Mouse (Mus musculus): ENCODE data around the gene Slc6a19.
"Not testable (repeated sequence)": the region's sequence is repeated elsewhere in the genome, so short reads cannot be mapped to it uniquely, and the experiment has no call there.

Slc6a19 gene

DNA sequence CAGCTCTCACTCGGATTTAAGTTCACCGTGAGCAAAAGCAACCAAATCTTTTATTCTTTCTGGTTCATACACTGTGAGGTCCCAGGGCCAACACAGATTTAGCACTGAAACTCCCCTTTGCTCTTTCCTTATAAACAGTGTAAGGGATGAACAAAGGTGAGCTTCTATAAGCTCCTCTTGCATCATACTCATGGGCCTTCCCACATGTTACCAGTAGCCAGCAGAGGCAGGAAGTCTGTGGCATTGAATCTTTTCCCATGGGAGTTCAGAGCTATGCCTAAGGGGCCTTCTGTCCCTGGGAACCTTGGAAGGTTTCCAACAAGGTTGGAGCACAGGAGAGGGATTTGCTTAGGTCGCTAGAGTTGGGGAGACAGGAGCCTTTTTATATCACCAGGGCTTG, 7.6 kb upstream of the Slc6a19 start:
- DNase-seq (ENCODE audit: low spot score): no peak

DNA sequence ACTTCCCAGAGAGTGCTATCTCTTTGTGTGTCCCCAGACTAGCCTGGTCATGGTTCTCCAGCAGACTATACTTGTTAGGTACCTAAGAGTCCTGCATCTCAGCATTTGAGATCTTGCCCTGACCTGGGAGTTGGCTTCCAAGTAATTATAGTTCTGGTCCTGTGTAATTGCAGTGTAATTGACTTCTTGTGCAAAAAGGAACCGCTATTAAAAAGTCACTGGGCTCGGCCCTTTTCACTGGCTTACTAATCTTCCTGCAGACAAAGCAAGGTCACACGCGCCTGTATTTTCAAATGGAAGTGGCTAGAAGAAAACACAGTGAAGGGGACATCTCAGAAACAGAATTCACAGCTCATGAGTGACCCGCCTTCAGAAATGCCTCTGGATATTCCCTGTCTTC, 7.1 kb upstream of the Slc6a19 start:
- no peak for DNase-seq (ENCODE audit: low spot score)

DNA sequence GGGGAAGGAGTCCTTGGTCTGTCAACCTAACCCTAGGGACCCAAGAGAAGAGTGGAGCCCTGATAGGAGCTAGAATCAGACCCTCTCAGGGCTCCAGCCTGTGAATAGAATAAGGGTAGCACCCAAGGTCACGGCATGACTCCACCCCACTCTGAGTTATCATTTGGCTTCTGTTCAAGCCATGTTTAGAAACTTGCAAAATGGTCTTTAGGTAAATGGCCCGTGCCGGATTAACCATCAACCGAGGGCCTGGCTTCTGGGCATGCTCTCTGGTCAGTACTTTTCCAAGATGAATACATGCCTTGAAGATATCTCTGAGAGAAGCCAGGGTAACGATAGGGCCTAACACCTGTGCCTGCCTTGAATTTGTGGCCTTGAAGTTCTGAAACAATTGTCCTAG, 6.6 kb upstream of the Slc6a19 start:
- DNase-seq (ENCODE audit: low spot score): no peak

DNA sequence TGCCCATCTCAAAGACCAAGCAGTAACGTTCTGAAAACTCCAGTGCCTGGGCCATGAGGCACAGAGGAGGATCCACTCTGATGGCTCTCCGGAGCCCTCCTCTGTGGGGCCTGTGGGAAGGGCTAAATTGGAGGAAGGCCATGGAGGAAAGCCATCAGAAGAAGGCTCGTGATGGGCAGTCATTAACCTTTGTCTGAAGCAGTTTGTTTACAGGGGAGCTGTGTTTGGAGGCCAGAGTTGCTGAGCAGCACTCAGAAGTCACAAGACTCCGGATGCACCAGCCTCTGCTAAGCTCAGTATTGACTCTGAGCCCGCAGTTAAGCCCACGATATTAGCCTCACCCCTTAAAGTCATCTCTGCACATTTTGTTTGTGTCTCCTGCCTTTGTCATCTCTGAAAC, 4.8 kb upstream of the Slc6a19 start:
- no peak for DNase-seq (ENCODE audit: low spot score)

DNA sequence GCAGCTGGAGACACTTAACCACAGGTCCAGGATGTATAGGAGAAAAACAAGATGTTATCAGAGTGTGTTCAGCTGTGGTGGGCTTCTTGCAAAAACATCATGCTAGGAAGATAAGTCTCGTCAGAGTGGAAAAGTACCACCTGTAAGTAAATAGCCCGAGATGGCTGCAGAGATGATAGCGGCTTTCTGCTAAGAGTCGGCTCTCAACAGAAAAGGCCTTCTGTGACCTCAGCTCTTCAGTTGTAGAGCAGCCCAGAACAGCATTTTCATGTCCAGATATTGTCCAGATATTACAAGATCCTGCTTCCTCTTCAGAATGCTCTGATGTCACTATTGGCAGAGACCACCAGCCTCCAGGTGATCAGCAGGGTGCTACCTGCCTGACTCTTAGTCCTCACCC, 1.2 kb downstream of the Slc6a19 start:
- DNase-seq (ENCODE audit: low spot score): not testable (repeated sequence)

DNA sequence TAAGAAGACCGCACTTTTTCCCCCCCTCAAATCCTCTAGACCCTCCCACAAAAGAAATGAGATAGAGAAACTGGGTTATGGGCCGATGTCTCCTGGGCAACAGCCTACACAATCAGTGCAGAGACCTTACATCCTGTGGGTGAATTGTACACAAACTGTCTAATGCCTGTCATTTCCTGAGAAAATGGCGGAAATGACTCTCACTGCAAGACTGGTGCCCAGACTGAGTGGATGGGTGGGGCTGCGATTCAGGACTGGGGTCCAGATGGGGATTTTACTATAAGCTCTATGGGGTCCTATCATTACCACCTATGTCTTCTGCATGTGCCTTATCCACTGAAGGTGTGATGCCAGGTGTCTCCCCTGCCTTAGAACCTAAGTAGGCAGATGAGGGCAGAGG, 1.9 kb downstream of the Slc6a19 start:
- no peak for DNase-seq (ENCODE audit: low spot score)

DNA sequence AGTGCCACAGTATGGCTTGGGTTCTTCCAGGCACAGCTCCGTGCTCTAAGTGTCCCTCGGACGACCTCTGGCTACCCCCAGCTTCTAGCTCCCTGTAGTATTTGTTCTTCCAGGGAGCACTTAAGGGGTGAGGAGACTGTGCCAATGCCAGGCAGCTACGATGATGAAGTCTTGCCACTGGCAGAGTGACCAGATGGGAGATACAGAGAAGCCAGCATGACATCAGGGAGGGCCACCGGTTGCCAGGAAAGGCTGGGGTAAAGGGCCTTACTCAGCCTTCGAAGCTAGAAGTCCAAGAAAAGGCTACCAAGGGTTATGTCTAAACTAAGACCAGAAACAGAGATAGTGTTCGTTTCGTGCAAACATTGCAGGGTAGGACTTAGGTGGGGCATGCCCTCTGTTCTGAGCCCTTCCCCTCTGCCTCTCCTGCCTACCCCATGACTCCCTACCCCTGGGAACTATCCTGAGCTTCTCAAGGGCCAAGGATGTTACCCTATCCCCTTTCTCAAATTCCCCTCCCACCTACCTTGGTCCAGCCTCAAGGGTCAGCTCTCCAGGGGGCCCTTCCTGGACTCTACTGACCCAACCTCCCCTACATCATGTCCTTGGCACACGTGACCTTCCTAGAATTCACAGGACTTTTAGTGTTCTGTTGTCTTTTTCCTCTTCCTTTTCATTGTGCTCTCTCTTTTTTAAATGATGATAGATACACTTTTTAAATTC, 3.3 kb downstream of the Slc6a19 start:
- DNase-seq (ENCODE audit: low spot score): no peak

DNA sequence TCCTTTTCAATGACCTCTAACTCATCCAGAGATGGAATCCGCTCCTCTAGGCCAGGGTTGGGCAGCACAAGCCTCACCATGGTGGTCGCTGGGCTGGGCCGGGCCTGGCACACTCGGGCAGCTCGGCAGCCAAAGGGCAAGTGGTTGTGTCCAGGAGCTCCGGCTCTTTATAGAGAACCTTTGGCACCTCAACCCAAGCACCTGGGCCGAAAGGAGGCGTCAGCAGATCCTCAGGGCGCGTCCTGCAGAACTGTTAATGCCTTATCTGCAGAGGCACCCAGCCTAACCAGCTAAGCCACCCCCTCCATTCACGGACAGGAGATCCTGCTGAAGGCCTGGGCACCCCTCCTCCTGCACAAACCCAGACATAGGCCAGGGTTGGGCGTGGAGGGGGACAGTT, 4.1 kb downstream of the Slc6a19 start:
- no peak for DNase-seq (ENCODE audit: low spot score)

DNA sequence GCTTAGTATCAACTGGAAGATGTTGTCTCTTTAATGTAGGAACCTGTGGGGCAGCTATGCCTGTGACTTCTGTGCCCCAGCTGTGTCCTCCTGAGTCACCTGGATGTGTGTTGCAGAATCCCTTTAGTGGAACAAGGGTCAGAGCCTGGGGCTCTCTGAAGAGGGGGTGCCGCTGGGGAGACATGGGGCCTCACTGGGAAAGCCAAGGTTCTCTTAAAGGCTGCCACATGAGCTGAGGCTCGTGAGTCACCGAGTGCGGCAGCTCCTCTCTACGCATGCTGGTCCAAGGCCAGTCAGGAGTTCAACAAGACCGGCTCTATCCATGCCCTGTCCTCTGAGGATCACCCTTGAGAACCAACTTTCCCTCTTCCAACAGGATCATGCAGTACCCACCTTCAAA, 5.0 kb downstream of the Slc6a19 start:
- DNase-seq (ENCODE audit: low spot score): no peak

DNA sequence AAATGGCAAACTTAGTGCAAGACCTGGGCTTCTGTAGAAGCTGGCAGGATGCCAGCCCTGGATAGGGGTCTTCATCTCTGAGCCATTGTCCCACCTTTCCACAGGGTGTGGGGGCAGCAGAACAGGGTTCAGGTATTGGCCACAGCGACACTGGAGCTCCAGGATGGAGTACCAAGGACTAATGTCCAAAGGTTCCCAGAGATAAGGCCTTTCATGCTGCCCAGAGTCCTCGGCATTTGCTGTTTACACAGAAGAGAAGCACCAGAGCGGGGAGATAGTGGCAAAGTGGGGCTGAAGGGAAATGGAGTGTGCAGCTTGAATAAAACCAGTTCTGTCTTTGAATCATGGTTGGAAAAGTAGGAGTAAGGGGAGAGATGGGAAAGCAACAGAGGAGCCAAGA, 8.1 kb downstream of the Slc6a19 start:
- DNase-seq (ENCODE audit: low spot score): no peak

DNA sequence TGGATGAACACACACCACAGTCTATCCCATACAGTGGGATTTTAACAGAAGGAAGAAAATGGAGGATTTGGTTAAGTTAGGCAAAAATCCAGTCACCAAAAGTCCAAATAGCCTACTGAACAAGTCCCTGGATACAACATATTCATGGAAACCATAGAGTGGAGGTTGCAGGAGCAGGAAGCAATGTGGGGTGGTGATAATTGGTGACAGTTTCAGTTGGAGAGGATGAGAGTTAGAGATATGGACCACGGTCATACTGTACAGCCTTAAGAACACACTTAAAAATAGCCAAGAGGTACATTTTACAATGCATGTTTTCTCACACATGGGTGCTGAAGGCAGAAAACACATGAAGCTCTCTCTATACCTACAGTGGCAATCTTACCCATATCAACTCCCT, 9.7 kb downstream of the Slc6a19 start:
- DNase-seq (ENCODE audit: low spot score): no peak

DNA sequence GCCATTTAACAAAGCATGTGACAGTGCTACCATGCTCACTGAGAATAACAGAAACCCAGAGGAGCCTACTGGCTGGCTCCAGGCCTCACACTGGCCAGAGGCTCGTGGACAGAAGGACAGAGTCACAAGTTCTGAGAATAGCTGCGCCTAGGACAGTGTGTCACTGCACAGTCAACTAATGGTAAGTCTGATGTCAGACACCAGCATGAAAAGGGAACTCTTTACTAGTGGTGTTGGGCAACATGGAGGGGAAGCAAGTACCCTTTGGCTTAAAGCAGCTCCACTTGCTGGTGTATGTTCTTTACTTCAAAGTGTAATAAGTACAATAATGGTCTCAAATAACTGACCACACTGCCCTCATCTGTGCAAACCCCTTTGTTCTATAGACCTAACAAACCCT, 11.3 kb downstream of the Slc6a19 start:
- no peak for DNase-seq (ENCODE audit: low spot score)

DNA sequence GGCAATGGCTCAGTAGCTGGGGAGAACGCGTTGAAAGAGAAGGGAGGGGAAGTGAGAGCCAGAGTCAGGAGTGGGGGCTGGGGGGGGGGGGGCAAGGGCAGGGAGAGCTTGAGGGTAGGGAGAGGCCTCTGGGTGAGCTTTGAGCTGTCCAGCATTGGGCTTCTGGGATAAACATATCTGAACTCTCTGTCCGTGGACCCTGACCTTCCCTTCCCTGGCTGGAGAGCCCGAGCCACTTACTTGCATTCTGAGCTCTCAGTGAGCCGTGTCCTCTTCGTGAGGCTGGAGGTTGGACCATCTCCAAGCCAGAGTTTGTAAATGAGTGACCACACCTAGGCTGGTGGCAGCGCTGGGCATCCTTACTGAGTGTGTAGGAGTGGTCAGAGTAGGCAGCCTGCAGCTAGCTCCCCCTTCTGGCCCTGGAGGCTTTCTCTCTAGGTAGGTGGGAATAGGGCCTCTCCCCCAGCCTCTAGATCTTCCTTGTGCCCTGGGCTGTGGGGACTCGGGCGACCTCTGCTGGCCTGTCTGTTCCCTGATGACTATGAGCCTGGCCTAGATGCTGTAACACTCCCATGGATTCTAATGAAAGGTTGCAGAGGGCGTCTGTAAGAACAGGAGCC, 12.3 kb downstream of the Slc6a19 start:
- DNase-seq (ENCODE audit: low spot score): peak; percentile 84

DNA sequence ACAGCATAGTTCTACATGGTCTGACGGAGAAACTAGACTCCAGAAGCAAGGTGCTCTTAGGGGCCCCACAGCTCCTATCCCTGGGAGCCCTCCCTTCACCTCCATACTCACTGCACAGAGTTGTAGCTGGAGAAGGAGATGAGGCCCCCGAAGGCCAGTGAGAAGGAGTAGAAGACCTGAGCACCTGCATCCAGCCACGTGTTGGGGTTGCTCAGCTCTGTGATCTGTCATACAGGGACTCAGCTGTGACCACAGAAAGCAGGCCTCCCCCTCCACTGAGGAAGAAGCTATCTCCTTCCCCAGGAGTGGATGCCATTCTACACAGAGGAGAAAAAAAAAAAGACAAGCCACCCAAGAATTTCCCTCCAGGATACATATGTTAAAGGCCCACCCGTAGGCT, 15.7 kb downstream of the Slc6a19 start:
- no peak for DNase-seq (ENCODE audit: low spot score)

DNA sequence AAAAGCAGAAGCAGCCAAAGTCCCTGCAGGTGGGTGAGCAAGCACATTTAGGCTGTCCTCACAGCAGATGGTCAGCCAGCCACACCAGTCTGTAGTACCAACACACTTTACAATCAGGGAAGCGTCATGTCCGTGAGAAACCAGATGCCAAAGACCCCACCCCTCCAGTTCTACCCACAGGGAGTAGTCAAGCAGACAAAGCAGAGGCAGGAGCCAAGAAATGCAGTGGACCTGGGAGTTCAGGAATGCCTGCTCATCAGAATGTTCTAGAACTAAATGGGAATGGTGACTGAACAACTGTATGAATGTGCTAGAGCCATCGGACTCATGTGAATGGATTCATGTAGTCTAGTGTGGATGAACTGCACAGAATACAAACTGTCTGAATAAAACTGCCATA, 17.1 kb downstream of the Slc6a19 start:
- DNase-seq (ENCODE audit: low spot score): no peak

DNA sequence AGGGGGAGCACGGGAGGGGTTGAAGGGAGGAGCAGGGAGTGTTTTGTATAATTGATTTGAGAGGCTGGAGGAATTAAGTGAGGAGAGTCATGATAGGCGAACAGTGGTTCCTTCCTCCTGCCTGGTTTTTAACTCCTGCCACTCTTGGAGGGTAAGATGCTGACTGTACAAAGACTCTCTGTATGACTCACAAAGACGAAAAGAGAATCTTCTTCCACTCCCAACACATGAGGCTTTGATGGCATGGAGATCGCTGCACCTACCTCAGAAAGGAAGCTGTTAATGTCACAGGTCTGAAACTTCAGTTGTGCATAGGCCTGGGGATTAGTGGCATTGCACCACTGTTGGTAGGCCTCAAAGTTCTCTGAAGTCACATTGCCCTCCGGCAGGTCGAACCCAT, 19.2 kb downstream of the Slc6a19 start:
- no peak for DNase-seq (ENCODE audit: low spot score)

DNA sequence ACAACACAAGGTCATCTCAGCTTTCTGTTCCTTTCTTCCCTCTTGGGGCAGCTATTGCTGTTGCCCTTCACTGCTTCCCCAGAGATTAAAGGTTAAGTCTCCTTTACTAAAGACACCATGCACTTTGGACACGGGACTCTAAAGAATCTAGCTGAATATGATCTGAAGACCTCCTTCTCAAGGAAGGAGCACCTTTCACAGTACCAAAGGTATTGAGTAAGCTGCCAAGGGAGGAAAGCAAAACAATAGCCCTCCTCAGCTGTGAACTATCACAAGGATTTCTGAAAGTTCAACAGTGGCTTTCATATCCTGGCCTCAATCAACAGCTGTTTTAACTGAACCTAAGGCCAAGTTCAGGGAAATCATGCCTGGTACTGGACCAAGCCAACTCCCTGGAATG, 20.3 kb downstream of the Slc6a19 start:
- DNase-seq (ENCODE audit: low spot score): no peak

DNA sequence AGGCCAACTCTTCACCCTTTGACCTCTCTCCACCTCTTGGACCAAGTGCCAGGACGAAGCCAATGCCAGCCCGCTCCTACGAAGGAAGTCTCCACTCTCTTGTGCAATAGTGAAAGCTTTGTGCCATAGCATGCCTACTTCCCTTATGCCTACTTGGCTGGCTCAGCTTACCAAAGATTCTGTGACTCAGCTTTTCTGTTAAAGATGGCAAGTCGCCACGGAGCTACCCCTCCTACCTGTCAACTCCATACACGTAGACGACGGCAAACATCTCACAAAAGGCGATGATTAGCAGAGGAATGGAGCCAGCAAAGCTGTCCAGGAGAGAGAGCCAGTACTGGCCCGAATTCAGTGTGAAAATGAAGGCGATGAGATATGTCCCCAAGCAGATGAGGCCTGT, 21.0 kb downstream of the Slc6a19 start:
- DNase-seq (ENCODE audit: low spot score): no peak

DNA sequence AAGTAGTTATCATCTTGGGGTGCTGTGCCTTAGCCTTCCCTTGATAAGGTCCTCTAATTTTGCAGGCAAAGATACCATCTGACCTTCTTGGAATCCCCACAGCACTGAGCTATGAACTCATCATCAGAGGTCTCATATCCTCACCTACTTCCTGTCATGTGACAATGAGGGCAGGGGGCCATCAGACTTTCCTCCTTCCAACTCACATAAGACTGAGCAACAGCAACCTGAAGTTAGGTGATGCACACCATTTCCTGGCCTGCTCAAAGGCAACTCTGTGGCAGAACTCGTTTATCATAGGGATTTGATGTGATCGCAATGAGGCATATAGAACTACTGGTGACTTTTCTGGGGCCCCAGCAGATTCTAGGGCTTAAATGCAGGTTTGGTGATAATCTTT, 22.4 kb downstream of the Slc6a19 start:
- no peak for DNase-seq (ENCODE audit: low spot score)

DNA sequence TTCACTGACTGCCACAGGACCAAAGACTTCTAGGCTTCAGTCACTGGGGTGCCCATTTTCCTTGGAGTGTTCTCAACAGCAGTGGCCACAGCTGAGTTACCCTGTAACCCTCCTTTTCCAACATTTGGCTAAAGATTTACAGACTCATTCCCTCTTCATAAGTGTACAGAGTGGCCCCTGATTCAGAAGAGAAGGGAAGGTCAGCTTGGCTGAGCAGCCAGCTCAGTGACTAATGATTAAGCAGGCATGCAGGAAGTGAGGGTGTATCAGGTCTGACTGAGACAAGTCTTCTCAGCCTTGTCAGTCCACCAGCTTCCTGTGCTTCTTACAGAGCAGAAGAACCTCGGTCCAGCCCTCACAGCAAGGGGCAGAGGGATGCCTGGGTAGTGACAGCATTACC, 24.3 kb downstream of the Slc6a19 start:
- DNase-seq (ENCODE audit: low spot score): no peak

DNA sequence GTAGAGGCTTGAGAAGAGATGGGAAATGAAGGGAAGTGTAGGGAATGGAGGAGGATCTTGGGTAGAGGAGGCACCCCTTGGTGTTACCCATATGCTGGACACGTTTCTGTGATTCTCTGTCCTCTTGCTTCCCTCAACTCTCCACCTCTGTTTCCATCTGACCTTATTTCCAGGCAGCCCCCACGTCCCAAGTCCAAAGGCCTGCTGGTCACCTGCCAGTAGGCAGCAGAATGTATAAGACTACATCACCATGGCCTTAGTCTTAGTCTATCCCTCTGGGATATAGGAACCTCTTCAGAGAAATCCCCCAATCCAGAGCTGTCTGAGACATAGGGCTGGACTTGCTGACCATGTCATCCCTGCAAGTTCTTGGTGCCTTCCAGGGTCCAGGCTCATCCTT, 25.4 kb downstream of the Slc6a19 start:
- DNase-seq (ENCODE audit: low spot score): no peak

DNA sequence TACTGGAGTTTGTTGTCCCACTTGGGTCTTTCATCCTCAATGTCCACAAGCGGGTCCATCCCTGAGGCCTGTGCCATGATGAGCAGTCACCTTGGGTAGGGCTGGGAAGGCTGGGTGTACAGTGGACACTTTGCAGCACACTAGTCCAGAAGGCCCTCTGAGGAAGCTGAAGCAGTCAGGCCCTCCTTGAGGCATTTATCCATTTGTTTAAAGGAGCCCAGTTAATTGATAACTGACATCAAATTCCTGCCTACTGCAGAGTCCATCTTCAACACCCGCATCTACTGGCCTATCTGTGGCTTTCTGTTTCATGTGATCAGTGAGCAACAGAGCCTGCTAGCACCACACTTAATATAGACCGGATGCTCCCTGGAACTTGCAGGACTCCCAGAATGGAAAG, 26.8 kb downstream of the Slc6a19 start, which contains the start of gene Slc6a18:
Slc6a18 (minus strand) TSS at position 171 of the 400 bp plus-strand sequence.
- DNase-seq (ENCODE audit: low spot score): no peak

DNA sequence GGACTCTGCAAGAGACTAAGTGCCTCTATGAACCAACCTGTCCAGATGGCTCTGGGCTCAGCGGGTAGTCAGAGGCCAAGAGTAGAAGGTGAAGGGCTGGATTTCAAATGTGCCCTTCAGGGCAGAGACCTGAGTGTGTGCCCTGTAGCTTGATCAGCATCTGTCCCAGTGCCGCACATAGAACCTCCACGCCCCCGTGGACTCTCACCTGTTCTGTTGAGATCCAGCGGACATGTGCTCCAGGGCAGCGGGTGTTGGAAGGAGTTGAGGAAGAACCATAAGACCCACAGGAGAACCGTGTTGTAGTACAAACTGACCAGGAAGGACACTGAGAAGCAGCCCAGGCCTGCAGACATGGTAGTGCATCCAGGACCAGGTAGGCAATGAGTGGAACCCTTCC, 29.5 kb downstream of the Slc6a19 start:
- no peak for DNase-seq (ENCODE audit: low spot score)

DNA sequence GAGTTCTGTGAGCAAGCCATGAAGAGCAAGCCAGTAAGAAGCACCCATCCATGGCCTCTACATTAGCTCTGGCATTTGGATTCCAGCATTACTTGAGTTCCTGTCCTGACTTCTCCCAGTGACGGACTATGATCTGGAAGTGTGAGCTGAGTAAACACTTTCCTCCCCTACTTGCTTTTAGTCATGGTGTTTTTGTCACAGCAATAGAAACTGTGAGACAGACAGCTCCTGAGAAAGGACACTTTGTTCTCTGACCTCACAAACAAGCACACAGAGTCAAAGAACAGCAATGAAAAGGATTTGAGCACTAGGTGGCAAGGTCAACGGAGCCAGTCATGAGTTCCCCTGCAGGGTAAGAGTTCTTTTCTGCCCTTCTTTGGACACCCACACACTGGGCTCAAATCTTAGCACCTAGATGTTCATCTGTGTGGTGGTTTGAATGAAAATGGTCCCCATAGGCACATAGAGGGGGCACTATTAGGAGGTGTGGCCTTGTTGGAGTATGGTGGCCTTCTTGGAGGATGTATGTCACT, 44.4 kb downstream of the Slc6a19 start:
- DNase-seq (ENCODE audit: low spot score): no peak

Data from embryo, embryonic 10 days (tissue).